Mouse (Mus musculus): Measurements from ENCODE around the gene Rybp.
A peak's percentile ranks its signal among the peaks of the same experiment; 100 is the strongest.

Rybp gene

DNA sequence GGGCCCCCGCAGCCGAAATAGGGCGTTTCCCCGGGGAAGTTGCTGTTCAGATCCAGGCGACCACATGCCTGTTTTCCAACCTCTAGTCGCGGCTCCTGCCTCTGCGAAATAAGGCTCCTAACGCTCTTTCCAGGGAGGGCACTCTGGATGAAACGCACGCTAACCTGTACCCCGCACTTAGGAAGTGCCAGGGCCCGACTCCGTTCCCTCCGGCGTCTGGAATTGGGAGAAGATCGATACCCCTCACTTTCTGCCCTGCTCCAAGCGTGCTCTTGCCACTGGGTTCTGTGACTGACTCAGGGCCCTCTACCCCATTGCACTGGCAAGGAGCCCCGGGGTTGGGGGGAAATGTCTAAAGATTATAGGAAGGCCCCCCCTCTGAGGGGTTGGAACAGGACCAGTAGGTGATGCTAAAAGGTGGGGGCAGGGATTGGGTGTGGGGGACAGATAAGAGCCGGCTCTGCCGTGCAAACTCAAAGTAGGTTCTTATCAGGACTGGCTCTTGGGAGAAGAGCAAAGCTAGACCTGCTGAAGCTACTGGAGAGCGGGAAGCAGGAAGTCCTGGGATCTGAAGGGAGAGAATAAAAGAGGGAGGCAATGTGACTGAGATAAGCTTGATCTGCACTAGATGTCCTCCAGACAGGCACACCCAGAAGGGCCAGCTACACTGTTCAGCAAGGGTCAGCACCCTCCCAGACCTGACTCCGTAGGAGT is 888 bp upstream of the Rybp start:
- no peak for DNase-seq (ENCODE audit: low spot score)

DNA sequence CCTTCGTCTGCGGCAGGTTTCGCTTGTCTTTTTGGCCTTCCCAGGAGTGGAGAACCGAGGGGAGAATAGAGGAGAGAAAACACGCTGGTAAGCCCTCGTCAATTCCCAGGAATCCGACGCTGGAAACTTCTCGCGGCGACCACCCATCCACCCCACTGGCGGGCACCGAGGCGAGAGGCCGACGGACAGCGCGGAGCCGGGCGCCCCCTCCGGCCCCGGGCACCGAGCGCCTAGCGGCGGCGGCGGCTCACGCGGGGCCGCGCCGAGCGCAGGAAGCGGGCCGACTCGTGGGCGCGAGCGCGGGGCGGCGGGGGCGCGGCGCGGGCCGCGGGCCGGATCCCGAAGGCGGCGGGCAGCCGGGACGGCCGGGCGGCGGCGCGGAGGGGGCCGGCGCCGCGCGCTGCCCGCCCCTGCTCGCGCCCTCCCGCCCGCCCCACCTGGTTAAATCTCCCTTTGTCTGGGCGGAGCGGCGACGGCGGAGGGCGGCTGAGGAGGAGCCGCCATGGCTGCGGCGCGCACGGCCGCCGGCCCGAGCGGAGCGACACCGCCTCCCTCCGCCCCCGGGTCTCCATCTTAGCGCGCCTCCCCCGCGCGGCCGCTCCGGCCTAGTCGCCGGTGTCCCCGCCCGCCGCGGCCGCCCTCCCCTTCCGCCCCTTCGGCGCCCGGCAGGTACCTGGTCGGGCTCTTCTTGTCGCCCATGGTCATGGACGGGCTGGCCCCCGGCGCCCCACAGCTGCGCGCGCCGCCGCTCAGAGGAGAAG is 532 bp downstream of the Rybp start:
- peak; percentile 47 for DNase-seq (ENCODE audit: low spot score)

DNA sequence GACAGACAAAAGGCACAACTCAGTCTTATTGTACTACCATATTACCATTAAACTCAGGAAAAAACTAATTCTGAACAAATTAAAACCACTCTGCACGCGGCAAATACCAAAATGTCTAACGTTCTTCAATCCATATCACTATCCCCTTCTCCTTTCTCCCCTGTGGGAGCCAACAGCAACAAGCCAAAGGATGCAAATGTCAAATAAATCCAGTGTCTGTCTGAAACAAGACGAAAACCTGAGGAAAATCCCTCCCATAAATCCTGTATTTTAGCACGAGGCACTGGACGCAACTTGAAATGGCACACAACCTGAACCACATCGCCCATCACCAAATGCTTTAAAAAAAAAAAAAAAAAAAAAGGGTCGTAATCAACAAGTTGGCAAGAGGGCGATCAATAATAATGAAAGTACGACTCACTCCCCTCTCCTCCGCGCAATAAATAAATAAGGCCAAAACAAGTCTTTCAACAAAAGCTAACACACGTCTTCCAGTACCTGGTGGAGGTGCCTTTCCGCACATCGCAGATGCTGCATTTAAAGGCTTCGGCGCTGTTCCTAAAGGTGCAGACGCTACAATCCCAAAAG is 1.2 kb downstream of the Rybp start:
- DNase-seq (ENCODE audit: low spot score), result no peak

GRCm38 (mm10) chr6:100278841-100279240 is 8.4 kb downstream of the Rybp start:
- DNase-seq (ENCODE audit: low spot score), result no peak

DNA sequence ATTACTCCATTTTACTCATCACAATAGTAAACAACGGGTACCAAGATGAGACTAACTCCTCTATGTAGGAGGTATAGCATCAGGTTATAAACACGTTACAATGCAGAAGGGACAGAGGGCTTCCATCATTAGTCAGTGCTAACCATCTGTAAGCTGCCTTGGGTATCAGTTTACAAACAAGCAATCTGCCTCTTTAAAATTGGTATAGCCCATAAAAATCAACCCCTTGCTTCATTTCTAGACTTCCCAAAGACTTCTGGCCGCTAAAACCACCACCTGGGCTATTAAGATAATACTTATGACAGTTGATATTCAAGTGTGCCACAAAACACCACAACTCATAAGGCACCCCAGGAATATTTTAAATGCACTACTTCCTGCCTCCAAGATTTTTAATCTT is 10.9 kb downstream of the Rybp start:
- no peak for DNase-seq (ENCODE audit: low spot score)

DNA sequence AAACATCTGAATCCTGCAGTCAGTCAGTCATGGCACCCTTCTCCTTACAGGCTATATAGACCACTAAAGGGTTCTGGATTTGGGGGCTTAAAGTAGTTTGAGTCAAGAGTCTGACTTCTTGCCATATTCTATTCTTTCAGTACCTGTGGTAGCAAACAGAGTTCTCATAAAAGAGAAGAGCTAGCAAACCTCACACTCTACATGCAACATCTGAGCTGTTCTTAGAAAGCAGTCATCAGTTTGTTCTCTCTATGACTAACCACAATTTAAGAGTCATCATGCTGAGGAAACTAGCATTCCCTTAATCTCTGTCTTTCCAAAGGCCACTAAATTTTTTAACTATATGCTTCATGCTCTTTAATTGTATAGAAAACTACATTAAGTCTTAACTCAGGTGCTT is 11.6 kb downstream of the Rybp start:
- DNase-seq (ENCODE audit: low spot score), result no peak

- no peak for DNase-seq (ENCODE audit: low spot score)
These were observed 13.7 kb downstream of the Rybp start for GRCm38 (mm10) chr6:100273556-100273955.

DNA sequence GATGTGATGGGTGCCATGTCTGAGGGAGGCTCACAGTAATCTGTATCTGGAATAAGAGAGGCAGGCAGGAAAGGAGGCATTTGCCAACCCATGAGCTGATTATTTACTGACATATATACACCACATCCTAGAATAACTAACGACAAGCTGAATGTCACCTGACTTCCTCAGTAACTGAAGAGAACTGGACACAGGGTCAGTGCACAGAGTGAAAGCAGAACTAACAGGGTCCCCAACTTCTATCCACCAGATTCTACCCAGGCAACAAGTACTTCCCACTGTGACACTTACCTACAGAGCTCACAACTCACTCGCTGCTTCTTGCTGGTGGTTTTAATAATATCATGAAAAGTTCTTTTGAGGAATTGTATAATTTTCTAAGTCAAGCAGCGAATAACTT is 15.3 kb downstream of the Rybp start:
- DNase-seq (ENCODE audit: low spot score), result no peak

- DNase-seq (ENCODE audit: low spot score), result no peak
These were observed 16.5 kb downstream of the Rybp start for GRCm38 (mm10) chr6:100270765-100271164.

DNA sequence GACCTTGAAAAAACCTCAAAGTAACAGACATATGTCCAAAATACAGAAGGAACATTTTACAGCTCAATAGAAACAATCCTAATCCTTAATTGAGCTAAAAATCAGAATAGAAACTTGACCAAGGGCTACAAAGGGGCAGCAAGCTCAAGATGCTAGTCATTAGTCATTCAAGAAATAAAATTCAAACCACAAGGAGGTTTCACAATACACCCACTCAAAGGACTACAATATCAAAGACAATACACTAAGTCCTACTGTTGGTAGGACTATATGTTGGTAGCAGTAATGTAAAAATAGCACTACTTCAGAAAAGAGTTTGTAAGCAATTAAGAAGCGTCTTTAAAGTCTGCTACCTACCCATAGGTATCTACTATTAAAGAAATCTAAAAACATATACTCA is 27.7 kb downstream of the Rybp start:
- DNase-seq (ENCODE audit: low spot score), result no peak

DNA sequence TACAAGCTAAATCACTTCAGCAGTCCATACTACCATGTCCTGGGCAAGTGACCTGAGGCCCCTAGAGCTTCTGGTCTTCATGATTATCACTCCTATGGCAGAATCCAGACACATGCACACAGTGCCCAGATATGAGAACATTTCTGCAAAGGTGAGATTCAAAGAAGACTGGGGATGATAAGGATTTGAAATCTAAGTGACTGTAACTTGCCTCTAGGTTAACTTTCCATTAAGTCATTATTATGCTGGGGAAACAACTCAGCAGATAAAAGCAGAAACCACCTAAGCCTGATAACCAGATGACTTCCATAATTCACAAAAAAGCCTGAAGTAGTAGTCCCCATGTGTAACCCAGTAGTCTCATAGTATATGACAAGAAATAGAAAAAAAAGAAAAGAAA is 29.0 kb downstream of the Rybp start:
- no peak for DNase-seq (ENCODE audit: low spot score)

DNA sequence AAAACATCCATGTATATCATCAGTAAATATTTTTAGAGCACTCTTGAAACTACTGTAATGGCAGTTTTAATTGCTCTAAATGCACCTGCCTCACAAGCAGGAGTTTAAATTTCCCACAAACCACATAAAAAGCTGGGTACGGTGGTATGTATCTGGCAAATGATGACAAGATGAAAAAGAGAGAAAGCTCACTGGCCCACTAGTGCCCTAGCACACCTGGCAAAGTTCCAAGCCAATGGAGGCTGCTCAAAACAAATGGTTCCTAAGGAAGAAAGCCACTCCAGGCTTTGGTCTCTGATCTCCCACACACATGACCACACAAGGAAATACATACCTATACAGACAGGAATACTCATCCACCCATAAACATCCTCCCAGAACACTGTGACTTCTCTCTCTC is 31.9 kb downstream of the Rybp start:
- no peak for DNase-seq (ENCODE audit: low spot score)

GRCm38 (mm10) chr6:100254671-100255070 is 32.6 kb downstream of the Rybp start:
- DNase-seq (ENCODE audit: low spot score), result no peak

GRCm38 (mm10) chr6:100244474-100244873 is 42.8 kb downstream of the Rybp start:
- DNase-seq (ENCODE audit: low spot score), result no peak

DNA sequence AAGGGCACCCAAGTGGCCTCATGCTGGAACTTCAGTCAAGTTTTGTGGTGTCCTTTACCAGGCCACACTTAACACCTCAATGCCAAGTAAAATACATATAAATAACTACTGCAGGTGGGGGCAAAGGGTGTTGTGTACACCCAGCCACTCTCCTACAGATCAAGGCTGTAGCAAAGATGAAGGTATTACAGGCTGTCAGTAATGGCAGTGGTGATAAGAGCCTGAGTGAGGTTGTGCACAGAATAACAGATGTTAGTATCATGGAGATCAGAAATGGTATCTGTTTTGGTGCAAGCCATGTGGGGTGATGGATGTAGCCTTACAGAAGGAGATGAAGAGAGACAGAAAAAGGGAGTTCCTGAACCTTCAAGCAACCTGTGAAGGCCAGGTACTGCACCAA is 52.2 kb downstream of the Rybp start:
- no peak for DNase-seq (ENCODE audit: low spot score)

DNA sequence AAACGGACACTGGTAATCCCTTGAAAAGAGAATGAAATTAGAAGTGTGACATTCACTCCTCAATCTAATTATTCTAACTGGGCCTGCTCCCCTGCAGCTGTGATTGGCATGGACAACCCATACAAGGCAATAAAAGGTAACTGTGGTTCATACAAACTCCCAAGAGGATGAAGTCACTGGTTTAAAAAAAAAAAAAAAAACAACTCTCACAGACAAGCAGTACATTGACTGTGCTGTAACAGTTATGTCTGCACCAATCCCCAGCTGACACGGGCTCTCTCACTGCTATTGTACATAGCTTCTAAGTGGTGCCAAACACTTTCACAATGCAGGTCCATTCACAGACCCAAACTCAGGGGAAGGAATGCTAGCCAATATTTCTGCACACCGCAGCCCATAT is 53.8 kb downstream of the Rybp start:
- no peak for DNase-seq (ENCODE audit: low spot score)

- no peak for DNase-seq (ENCODE audit: low spot score)
These were observed 54.2 kb downstream of the Rybp start for GRCm38 (mm10) chr6:100233061-100233460.

GRCm38 (mm10) chr6:100226204-100226603 is 61.1 kb downstream of the Rybp start:
- DNase-seq (ENCODE audit: low spot score), result no peak

DNA sequence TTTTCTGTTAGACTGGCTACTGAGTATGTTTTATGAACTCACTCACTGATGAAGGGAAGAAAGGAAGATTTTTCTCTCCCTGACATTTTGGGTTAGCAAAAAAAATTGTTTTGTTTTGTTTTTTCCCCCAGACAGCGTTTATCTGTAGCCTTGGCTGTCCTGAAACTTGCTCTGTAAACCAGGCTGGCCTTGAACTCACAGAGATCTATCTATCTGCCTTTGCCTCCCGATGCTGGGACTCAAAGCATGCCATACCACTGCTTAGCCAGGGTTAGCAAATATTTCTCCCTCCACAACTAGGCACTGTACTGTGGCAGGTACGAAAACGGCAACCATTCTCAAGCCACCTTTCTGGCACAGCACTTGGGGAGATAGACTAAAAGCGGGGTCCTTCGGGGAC is 63.4 kb downstream of the Rybp start:
- no peak for DNase-seq (ENCODE audit: low spot score)

- DNase-seq (ENCODE audit: low spot score), result no peak
These were observed 63.9 kb downstream of the Rybp start for GRCm38 (mm10) chr6:100223435-100223834.

DNA sequence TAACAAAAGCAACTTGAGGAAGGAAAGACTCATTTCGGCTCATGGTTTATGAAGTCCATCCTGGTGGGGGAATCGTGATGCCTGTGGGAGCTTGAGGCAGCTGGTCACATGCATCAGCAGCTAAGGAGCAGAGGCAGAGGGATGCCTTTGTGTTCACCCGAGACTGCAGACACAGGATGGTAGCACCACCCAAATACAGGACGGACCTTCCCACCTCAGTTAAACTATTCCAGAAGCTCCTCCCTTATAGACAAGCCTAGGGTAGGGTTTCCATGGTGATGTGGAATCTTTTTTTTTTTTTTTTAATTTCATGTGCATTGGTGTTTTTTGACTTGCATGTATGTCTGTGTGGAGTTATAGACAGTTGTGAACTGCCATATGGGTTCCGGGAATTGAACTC is 64.4 kb downstream of the Rybp start:
- DNase-seq (ENCODE audit: low spot score), result no peak

GRCm38 (mm10) chr6:100221803-100222202 is 65.5 kb downstream of the Rybp start:
- DNase-seq (ENCODE audit: low spot score), result no peak

DNA sequence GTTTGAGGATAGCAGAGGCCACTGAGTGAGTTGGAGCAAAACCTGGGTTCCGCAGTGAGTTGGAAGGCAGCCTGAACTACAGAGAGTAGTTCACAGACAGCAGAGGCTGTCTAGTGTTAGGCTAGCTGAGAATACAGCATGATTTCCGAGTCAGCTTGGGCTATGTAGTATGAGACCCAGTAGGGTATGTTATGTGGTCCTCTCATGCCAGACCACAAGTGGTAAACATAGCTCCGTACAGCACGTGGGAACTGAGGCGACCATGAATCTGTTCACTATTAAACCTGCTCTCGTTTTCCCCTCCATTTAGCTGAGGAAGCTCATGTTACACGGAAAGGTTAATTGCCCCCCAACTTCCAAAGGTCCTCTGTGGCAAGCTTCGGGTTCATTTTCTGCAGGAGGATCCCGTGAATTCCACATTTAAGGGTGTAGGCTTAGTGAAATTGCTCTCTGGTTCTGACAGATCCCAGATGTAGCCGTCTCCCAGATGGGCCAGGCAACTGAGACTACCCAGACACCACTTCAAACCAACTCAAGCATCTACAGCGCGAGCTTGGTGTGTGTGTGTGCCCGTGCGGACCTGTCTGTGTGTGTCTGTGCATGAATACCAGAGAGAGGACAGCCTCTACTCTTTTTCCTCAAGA is 66.2 kb downstream of the Rybp start:
- no peak for DNase-seq (ENCODE audit: low spot score)

Measured in left cerebral cortex, adult 11 months (tissue).